Mouse (Mus musculus) heart, embryonic 13.5 days (tissue): Measurements from ENCODE around the gene Hivep1. TPM values are rescaled to one million over a fixed set of nuclear protein-coding genes. Genes with fewer than 3 reads are reported as not detected.

ENCODE experiments used
- ATAC-seq: fragments of 200-750 bp; cut with Nextera tagmentation; 2 replicates; pipeline ENCODE4 v1.8.0; 2017; ENCODE audit warnings: moderate TSS enrichment; ENCODE audit not compliant: insufficient number of reproducible peaks, low FRiP score, low TSS enrichment; ENCODE audit errors: extremely low read depth
- H3K27ac ChIP-seq: fragments of 300-500 bp; sonication (generic); replicated peaks from 2 replicates; pipeline ENCODE4 v1.5.1; 2015; ENCODE audit warnings: moderate library complexity, mild to moderate bottlenecking, inconsistent platforms
- H3K27me3 ChIP-seq: fragments of 300-500 bp; sonication (generic); replicated peaks from 2 replicates; pipeline ENCODE4 v1.6.1; 2015; ENCODE audit warnings: mild to moderate bottlenecking, inconsistent platforms
- H3K36me3 ChIP-seq: fragments of 300-500 bp; sonication (generic); 2 replicates; pipeline ENCODE4 v1.6.1; 2015; ENCODE audit warnings: mild to moderate bottlenecking, inconsistent platforms
- H3K4me1 ChIP-seq: fragments of 300-500 bp; sonication (generic); 2 replicates; pipeline ENCODE4 v1.6.1; 2015; ENCODE audit warnings: inconsistent platforms
- H3K4me2 ChIP-seq: fragments of 300-500 bp; sonication (generic); 2 replicates; pipeline ENCODE4 v1.6.1; 2015; ENCODE audit warnings: inconsistent platforms, mild to moderate bottlenecking, moderate library complexity
- H3K4me3 ChIP-seq: fragments of 300-500 bp; sonication (generic); 2 replicates; pipeline ENCODE4 v1.5.1; 2015; ENCODE audit warnings: moderate library complexity, mild to moderate bottlenecking, inconsistent platforms
- H3K9ac ChIP-seq: fragments of 300-500 bp; sonication (generic); 2 replicates; pipeline ENCODE4 v1.6.1; 2015; ENCODE audit warnings: inconsistent platforms, mild to moderate bottlenecking, moderate library complexity
- H3K9me3 ChIP-seq: fragments of 300-500 bp; sonication (generic); 2 replicates; pipeline ENCODE4 v1.6.1; 2016; ENCODE audit warnings: inconsistent platforms
- WGBS: fragments of 180-500 bp; shearing (Covaris S2); methylation state at CpG from one replicate; pipeline ENCODE4 v1.1.7; 2015; ENCODE audit warnings: mixed read lengths; 5-methylcytosine and 5-hydroxymethylcytosine counted together
- polyA plus RNA-seq: library from polyadenylated mRNA; unstranded; fragments of >200 nt; fragmentation: Nextera tagmentation; extraction: Ambion mirVana; gene quantifications from 2 replicates; pipeline ENCODE4 v1.2.1, GENCODE M21; 2015

The Hivep1 gene
- polyA plus RNA-seq, 1 experiment from 2014 or later, result 8.3 TPM

DNA sequence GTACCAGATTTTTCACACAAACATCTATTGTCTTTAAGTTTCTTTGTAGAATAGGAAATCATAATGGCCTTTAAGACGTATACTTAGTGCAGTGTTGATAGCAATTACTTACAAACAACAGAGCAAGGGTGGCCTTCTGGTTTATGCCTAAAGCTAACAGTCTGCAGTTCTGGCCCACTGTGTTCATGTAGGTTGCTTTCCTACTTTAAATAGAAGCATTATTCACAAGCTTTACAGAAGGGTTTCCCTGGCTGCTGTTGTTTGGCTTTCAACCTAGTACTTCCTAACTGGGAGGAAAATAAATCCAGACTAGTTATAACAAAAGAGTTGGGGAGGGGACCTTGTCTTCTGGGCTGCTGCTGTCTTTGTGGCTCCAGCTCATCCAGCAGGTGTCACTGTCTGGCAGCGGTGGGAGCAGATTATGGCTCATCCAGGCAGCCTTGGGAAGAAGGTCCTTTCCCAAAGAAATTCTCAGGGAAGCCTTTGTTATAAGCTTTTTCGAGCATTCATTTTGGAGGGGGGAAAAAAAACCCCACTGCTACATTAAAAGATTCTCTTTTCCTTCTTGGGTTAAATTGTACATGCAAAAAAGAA is 123.1 kb downstream of the Hivep1 start:
- Histone ChIP-seq H3K27ac (peak overlapping the region; percentile 53), H3K27me3 (no peaks in the 10 kb centered on the region), H3K36me3 (peaks cover 55% of the 10 kb centered on the region), H3K4me2 (no peak overlapping the region), H3K4me3 (no peak overlapping the region), H3K4me1 (peaks cover 23% of the 10 kb centered on the region), H3K9ac (no peak overlapping the region), H3K9me3 (no peaks in the 10 kb centered on the region)
- WGBS, result 33% methylated on average over 3 of the region's 3 CpGs
- no peak for ATAC-seq

DNA sequence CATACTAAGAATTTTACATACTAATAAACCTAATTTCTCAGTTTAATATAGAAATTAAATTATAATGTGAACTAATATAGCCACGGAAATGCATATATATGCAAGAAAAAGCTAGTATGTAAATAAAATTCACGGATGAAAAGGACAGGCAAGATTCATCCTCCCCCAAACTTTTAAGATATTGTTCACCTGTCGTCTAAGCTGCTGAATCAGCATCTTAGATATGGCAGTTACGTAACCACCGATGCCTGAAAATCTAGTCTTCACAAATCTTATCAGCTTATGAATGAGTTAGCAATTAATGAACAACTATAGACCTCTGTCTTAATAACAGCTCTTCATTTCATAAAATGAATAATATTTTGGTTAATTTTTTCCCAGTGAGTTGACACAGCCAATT is 130.8 kb downstream of the Hivep1 start:
- Histone ChIP-seq H3K27ac (no peak overlapping the region), H3K4me1 (no peaks in the 10 kb centered on the region), H3K27me3 (no peaks in the 10 kb centered on the region), H3K9ac (no peak overlapping the region), H3K4me3 (no peak overlapping the region), H3K36me3 (peaks cover 56% of the 10 kb centered on the region), H3K4me2 (no peak overlapping the region), H3K9me3 (no peaks in the 10 kb centered on the region)
- no peak for ATAC-seq
- WGBS, result 86% methylated on average over 5 of the region's 5 CpGs

DNA sequence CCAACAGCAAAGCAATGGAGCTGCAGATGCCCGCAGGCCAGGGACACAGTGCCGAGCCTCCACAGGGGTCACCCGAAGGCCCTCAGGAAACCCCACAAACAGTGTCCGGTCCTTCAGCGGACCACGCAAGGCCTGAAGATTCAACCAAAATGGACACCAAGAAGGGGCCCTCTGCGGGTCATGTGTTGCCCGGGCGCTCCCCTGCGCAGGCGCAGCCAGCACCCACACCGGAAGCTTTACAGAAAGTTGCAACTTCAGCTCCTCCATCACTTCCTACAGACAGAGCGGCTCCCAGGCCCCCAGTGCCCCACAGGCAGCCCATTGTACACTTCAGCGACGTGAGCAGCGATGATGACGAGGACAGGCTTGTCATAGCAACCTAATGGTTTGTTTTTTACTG is 132.3 kb downstream of the Hivep1 start:
- WGBS, result 91% methylated on average over 17 of the region's 17 CpGs
- Histone ChIP-seq H3K27me3 (no peaks in the 10 kb centered on the region), H3K4me2 (no peak overlapping the region), H3K9ac (no peak overlapping the region), H3K4me3 (no peak overlapping the region), H3K4me1 (no peaks in the 10 kb centered on the region), H3K9me3 (no peaks in the 10 kb centered on the region), H3K36me3 (peaks cover 44% of the 10 kb centered on the region), H3K27ac (no peak overlapping the region)
- ATAC-seq, result no peak

DNA sequence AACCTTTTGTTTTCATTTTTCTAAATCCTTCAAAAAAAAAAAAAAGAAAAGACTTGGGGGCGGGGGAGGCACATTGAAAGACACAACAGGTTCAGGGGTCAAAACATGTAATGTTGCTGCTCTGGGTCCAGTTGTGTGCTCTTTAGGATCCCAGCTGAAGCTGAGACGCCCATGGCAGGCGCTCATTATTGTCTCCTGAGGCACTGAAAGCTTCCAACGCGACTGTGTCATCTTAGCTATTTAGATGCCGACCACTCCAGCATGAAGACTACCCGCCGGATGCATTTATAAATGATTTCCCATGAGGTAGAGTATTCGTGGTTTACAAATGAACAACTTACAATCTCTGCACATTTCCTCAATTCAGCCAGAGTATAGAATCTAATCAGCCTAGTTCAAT is 141.2 kb downstream of the Hivep1 start:
- H3K9me3 ChIP-seq, result no peaks in the 10 kb centered on the region
- no peak overlapping the region for H3K9ac ChIP-seq
- H3K27me3 ChIP-seq, result no peaks in the 10 kb centered on the region
- 0 out of 2 replicates have a peak, but pooled peaks cover under 1% of the 10 kb centered on the region for H3K4me1 ChIP-seq
- no peak overlapping the region for H3K4me2 ChIP-seq
- H3K27ac ChIP-seq, result no peak overlapping the region
- no peaks in the 10 kb centered on the region for H3K36me3 ChIP-seq
- H3K4me3 ChIP-seq, result no peak overlapping the region
- ATAC-seq, result no peak
- WGBS, result 72% methylated on average over 9 of the region's 9 CpGs

DNA sequence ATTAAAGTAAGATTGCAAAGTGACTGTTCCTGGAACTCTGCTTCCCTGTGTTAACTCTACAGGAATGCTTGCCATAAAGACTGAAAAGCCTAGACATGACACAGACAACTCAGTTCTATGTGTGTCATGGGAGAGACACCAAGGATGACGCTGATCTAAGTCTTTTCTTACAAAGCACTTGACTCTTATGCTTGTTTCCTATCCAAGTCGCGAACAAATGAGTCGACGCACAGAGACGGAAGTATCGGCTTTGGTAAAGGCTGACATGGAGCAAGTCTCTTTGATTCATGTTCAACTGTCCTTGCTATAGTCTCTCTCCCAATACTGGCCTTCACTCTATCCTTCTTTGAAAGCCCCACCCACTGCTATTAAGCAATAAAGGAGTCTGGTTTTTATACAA is 143.8 kb downstream of the Hivep1 start:
- Histone ChIP-seq H3K4me1 (peaks cover 8% of the 10 kb centered on the region), H3K36me3 (no peaks in the 10 kb centered on the region), H3K27me3 (no peaks in the 10 kb centered on the region), H3K4me2 (no peak overlapping the region), H3K4me3 (no peak overlapping the region), H3K27ac (no peak overlapping the region), H3K9me3 (peaks cover 7% of the 10 kb centered on the region), H3K9ac (no peak overlapping the region)
- 88% methylated on average over 7 of the region's 7 CpGs for WGBS
- ATAC-seq, result no peak

DNA sequence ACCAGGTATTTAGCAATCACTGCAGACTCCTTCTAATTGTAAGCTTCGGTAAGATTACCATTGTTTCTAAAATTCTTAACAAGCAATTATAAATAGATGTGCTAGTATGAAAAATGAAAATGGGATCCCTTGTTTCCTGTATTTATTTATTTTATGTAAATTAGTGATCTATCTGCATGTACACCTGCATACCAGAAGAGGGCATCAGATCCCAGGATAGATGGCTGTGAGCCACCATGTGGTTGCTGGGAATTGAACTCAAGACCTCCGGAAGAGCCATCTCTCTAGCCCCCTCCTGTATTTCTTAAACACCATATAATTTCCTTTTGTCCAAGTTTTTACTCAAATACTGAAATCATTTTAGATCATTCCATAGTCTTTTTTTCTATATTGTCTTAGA is 145.8 kb downstream of the Hivep1 start:
- Histone ChIP-seq H3K27me3 (no peaks in the 10 kb centered on the region), H3K9me3 (peaks cover 7% of the 10 kb centered on the region), H3K9ac (no peak overlapping the region), H3K36me3 (no peaks in the 10 kb centered on the region), H3K4me3 (no peak overlapping the region), H3K27ac (no peak overlapping the region), H3K4me2 (no peak overlapping the region), H3K4me1 (peaks cover 8% of the 10 kb centered on the region)
- WGBS, result 89% methylated on average over 2 of the region's 2 CpGs
- no peak for ATAC-seq

DNA sequence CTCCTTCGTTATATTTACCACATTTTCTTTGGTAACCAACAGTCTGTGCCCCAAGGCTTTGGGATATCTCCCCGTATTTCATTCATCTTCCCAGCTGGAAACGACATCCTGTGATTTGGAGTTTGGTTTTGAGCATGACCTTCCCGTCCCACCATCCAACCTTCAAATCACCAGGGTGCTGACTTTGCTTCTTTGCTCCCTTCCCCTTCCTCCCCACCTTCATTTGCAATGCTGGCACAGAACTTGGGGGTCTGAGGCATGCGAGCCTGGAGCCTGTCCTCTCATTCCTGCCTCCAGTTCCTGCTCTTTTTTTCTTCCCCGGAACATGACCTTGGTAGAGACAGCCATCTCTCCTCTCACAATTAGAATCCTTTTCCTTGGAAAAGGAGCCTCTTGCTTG is 161.7 kb downstream of the Hivep1 start:
- Histone ChIP-seq H3K27ac (no peak overlapping the region), H3K4me3 (no peak overlapping the region), H3K4me1 (peaks cover 4% of the 10 kb centered on the region; the same call in 1 of the 2 replicates), H3K27me3 (no peaks in the 10 kb centered on the region), H3K4me2 (no peak overlapping the region), H3K9me3 (no peaks in the 10 kb centered on the region), H3K9ac (no peak overlapping the region), H3K36me3 (no peaks in the 10 kb centered on the region)
- WGBS, result 76% methylated on average over 6 of the region's 6 CpGs
- no peak for ATAC-seq

DNA sequence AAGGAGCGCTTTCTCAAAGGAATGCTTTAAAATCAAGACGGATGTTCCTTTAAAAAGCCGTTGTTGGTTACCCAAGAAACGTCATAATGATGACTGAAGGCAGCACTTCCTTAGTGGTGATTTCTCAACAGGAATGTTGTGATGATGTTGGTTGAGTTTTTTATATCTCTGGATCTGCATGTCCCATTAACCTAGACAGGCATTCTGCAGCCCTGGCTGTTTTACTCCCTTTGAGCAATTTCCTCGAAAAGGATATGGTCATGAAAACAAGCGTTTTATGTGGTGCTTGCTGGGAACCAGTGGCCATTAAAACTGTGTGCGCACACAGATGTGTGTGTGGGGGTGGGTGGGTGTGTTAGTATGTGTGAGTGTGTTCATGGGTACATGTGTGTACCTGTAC is 170.6 kb downstream of the Hivep1 start:
- peaks cover 11% of the 10 kb centered on the region for H3K4me1 ChIP-seq
- H3K4me2 ChIP-seq, result no peak overlapping the region
- H3K9ac ChIP-seq, result no peak overlapping the region
- H3K4me3 ChIP-seq, result no peak overlapping the region
- WGBS, result 85% methylated on average over 7 of the region's 7 CpGs
- H3K27ac ChIP-seq, result no peak overlapping the region
- no peak for ATAC-seq
- H3K27me3 ChIP-seq, result no peaks in the 10 kb centered on the region
- H3K9me3 ChIP-seq, result no peaks in the 10 kb centered on the region
- no peaks in the 10 kb centered on the region for H3K36me3 ChIP-seq

DNA sequence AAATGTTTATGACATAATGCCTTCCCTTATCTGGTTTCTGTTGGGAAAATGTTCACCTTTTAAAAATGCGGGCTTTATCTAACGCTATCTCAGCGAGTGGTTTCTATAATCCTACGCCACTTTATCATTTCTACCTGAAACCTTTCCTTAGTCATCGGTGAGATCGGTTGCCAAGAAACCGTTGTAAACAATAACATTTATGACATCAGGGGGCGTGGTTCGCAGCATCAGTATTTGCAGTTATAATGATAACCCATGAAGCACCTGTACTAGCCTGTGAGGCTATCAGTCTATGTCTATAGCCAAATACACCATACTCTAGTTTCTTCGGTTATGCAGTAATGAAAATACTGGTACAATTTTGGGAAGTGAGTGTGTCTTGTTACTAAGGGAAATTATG is 177.0 kb downstream of the Hivep1 start:
- 76% methylated on average over 10 of the region's 10 CpGs for WGBS
- no peak overlapping the region for H3K27ac ChIP-seq
- H3K4me1 ChIP-seq, result peaks cover 5% of the 10 kb centered on the region
- no peaks in the 10 kb centered on the region for H3K9me3 ChIP-seq
- H3K4me3 ChIP-seq, result no peak overlapping the region
- H3K36me3 ChIP-seq, result no peaks in the 10 kb centered on the region
- H3K9ac ChIP-seq, result no peak overlapping the region
- H3K27me3 ChIP-seq, result no peaks in the 10 kb centered on the region
- H3K4me2 ChIP-seq, result no peak overlapping the region
- no peak for ATAC-seq

DNA sequence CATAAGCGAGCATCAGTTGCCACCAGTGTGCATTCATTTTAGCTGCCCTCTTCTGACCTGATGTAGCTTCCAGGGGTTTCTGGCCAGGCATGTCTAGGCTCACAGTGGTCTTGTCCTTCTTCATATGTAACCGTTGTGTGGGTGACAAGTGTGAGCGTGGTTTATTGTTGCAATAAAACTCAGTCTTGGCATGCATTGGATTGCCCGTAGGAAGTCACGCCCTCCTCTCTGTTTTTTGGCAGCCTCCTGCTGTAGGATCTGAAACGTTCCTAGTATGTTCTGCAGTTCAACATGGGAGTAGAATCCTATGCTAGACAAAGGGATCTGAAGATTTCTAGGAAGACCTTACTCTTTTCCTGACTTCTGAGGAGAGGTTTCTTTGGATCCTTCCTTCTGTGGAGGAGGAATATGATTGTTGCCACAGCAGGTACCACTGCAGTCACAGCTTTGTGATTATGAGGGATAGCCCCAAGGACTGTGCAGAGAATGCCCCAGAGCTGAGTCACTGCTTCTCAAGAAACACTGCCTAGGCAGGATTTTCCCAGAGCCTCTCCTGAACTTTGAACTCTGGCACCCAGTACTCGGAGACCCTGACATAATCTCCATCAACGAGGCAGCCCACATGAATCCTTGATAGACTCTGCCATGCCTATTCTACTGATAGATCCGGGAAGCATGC is 182.1 kb downstream of the Hivep1 start:
- no peak overlapping the region for H3K27ac ChIP-seq
- no peaks in the 10 kb centered on the region for H3K27me3 ChIP-seq
- H3K9ac ChIP-seq, result no peak overlapping the region
- H3K36me3 ChIP-seq, result no peaks in the 10 kb centered on the region
- H3K4me1 ChIP-seq, result peaks cover 7% of the 10 kb centered on the region; the same call in 1 of the 2 replicates
- no peaks in the 10 kb centered on the region for H3K9me3 ChIP-seq
- no peak overlapping the region for H3K4me2 ChIP-seq
- no peak for ATAC-seq
- WGBS, result 70% methylated on average over 9 of the region's 9 CpGs
- no peak overlapping the region for H3K4me3 ChIP-seq

DNA sequence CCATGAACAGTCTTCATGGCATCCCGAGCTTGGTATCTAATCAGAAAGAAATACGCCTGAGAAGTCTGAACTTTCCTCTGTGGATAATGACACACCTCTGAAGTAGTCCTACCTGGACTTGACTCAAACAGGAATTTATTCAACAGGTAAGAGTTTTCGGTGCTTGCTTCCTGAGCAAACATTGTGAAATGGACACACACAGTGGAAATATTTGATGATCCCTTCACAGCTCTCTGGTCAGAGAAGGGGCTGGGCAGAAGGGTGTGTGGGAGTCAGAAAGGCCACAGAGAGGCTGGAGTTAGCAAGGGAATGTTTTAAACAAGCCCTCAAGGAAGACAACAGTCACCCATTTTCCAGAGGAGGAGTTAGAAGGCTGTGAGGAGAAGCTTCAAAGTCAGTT is 186.7 kb downstream of the Hivep1 start:
- Histone ChIP-seq H3K9me3 (no peaks in the 10 kb centered on the region), H3K4me3 (no peak overlapping the region), H3K27ac (no peak overlapping the region), H3K27me3 (no peaks in the 10 kb centered on the region), H3K9ac (no peak overlapping the region), H3K36me3 (no peaks in the 10 kb centered on the region), H3K4me2 (no peak overlapping the region), H3K4me1 (peaks cover 14% of the 10 kb centered on the region)
- ATAC-seq, result no peak
- 72% methylated on average over 3 of the region's 3 CpGs for WGBS

DNA sequence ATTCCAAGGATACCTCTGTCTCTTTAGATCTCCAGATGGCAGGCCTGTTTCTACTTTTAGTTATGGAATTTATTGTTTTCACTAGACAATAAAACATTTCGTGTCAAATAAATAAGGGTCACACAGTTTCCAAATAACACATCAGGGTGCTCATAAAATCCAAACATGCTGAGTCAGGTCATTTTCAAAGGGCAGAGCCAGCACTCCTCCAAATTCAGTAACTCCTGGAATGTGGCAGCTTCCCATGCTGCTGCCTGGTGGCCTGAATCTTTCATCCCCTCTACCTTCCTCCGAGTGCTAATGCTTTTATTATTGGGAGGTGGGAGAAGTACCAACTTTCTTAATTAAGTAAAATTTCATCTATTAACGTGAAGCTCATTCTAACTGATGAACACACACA is 190.3 kb downstream of the Hivep1 start:
- WGBS, result 40% methylated on average over 3 of the region's 3 CpGs
- H3K4me3 ChIP-seq, result no peak overlapping the region
- H3K9ac ChIP-seq, result no peak overlapping the region
- no peaks in the 10 kb centered on the region for H3K27me3 ChIP-seq
- H3K4me2 ChIP-seq, result no peak overlapping the region
- H3K27ac ChIP-seq, result no peak overlapping the region
- ATAC-seq, result no peak
- no peaks in the 10 kb centered on the region for H3K9me3 ChIP-seq
- H3K36me3 ChIP-seq, result no peaks in the 10 kb centered on the region
- H3K4me1 ChIP-seq, result peaks cover 39% of the 10 kb centered on the region
